Mouse (Mus musculus): ENCODE results near the gene Pmel.

The Pmel gene

GRCm38 (mm10) chr10:128748252-128748864 is 44.4 kb downstream of the Pmel start:
- DNase-seq (ENCODE audit: low read depth, low spot score) = peak; percentile 80
